Mouse (Mus musculus): ENCODE results near the gene Flcn.

DNA sequence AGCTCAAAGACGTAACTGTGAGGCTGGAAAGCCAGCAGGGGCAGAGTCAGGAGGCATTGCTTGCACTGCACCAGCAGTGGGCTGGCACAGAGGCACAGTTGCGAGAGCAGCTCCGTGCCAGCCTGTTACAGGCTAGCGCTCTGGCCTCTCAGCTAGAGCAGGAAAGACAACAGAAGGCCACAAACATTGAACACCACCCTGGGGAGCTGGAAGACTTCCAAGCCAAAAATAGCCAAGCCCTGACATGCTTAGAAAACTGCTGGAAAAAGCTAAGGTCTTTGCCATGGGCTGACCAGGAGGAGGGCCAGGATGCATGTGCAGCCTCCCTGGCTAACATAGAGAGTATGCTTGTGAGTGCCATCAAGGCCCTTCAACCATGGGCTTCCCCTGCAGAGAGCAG lies 50.6 kb downstream of the Flcn start:
- TF ChIP-seq POLR2A (IDR thresholded peaks at IDR 0.05; ENCODE audit: borderline replicate concordance, insufficient read depth, low read length) (peak; percentile 28; the same call in 1 of the 2 replicates), CTCF (IDR thresholded peaks at IDR 0.05; ENCODE audit: borderline replicate concordance, insufficient read depth, low read depth, low read length) (no peak)
